Mouse (Mus musculus): ENCODE data around the gene Mrpl46. TPM values are rescaled to one million over a fixed set of nuclear protein-coding genes. Genes with fewer than 3 reads are reported as not detected.

The Mrpl46 gene
- polyA plus RNA-seq (2011; ENCODE audit: insufficient read depth, insufficient read length, low read depth, missing spikeins): 26.6 and 35.6 TPM in 2 replicates

GRCm38 (mm10) chr7:78782639-78783581 lies at the start of gene Mrpl46, which contains the start of gene Mrps11:
Gene Mrpl46 (minus strand): TSS chr7:78783531.
Gene Mrps11 (plus strand): TSS chr7:78783119.
- H3K9ac ChIP-seq (ENCODE audit: low read depth, poor library complexity, severe bottlenecking): peak within 1 kb of the TSS; percentile 82
- H3K27ac ChIP-seq (ENCODE audit: insufficient read depth, low read length): no peak within 1 kb of the TSS
- peaks cover 20% of the 10 kb centered on the region for H3K36me3 ChIP-seq (ENCODE audit: control insufficient read depth, insufficient read depth, low read length, poor library complexity, severe bottlenecking)
- no peaks in the 10 kb centered on the region for H3K4me1 ChIP-seq (ENCODE audit: control insufficient read depth, insufficient read depth, low read length)
- TF ChIP-seq CTCF (IDR thresholded peaks at IDR 0.05; ENCODE audit: low read depth, low read length) (no peak), POLR2A (IDR thresholded peaks at IDR 0.05; ENCODE audit: insufficient read depth, low read length) (no peak), EP300 (IDR thresholded peaks at IDR 0.05; ENCODE audit: insufficient read depth, low read depth, low read length) (no peak)
- peak within 1 kb of the TSS; percentile 97 for H3K4me3 ChIP-seq (ENCODE audit: low read depth, low read length)
- no peaks in the 10 kb centered on the region for H3K27me3 ChIP-seq (ENCODE audit: control insufficient read depth, insufficient read depth, low read length, poor library complexity, severe bottlenecking)
- no peaks in the 10 kb centered on the region for H3K9me3 ChIP-seq (replicated peaks; ENCODE audit: control insufficient read depth, insufficient read depth, low read length, poor library complexity, severe bottlenecking)

GRCm38 (mm10) chr7:78827749-78828362 lies 44.5 kb upstream of the Mrpl46 start:
- TF ChIP-seq CTCF (IDR thresholded peaks at IDR 0.05; ENCODE audit: low read depth, low read length) (no peak), POLR2A (IDR thresholded peaks at IDR 0.05; ENCODE audit: insufficient read depth, low read length) (no peak), EP300 (IDR thresholded peaks at IDR 0.05; ENCODE audit: insufficient read depth, low read depth, low read length) (no peak)
- H3K27ac ChIP-seq (ENCODE audit: insufficient read depth, low read length): no peak overlapping the region
- H3K27me3 ChIP-seq (ENCODE audit: control insufficient read depth, insufficient read depth, low read length, poor library complexity, severe bottlenecking): no peaks in the 10 kb centered on the region
- H3K4me3 ChIP-seq (ENCODE audit: low read depth, low read length): no peak overlapping the region
- no peak overlapping the region for H3K9ac ChIP-seq (ENCODE audit: low read depth, poor library complexity, severe bottlenecking)
- peaks cover 5% of the 10 kb centered on the region for H3K36me3 ChIP-seq (ENCODE audit: control insufficient read depth, insufficient read depth, low read length, poor library complexity, severe bottlenecking)
- H3K9me3 ChIP-seq (replicated peaks; ENCODE audit: control insufficient read depth, insufficient read depth, low read length, poor library complexity, severe bottlenecking): no peaks in the 10 kb centered on the region
- no peaks in the 10 kb centered on the region for H3K4me1 ChIP-seq (ENCODE audit: control insufficient read depth, insufficient read depth, low read length)

DNA sequence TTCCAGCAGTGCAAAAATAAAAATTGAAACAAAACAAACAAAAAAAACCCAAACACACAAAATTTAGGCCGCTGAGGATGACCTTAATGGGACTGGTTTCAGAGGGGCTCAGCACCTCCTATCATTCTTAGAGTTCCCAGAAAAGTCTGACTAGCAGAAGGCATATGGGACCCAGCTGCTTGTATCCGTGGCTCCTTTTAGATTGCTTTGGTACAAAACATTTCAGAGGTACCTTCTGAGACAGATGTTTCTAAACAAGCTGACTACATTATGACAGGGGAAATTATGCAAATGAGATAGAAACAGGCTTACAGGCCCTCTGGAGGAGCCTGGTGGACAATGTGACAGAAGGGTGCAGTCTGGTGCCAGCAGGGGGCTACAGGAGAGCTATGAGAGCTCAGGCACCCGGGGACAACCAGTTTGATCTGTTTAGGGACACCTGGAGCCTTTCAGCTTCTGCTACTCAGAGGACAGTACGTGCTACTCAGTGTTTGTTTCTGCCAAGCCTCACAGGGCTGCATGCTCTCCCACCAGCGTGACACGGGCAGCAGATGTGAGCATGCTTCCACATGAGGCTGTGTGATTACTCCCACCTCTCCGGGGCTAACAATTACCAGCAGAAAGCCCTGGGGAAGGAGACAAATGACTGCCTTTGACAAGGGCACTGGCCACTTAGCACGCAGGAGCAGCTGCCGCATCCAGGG lies 43.5 kb upstream of the Mrpl46 start:
- Histone ChIP-seq H3K36me3 (ENCODE audit: control insufficient read depth, insufficient read depth, low read length, poor library complexity, severe bottlenecking) (peaks cover 5% of the 10 kb centered on the region), H3K4me1 (ENCODE audit: control insufficient read depth, insufficient read depth, low read length) (no peaks in the 10 kb centered on the region), H3K9me3 (replicated peaks; ENCODE audit: control insufficient read depth, insufficient read depth, low read length, poor library complexity, severe bottlenecking) (no peaks in the 10 kb centered on the region), H3K9ac (ENCODE audit: low read depth, poor library complexity, severe bottlenecking) (no peak overlapping the region), H3K4me3 (ENCODE audit: low read depth, low read length) (no peak overlapping the region), H3K27ac (ENCODE audit: insufficient read depth, low read length) (no peak overlapping the region), H3K27me3 (ENCODE audit: control insufficient read depth, insufficient read depth, low read length, poor library complexity, severe bottlenecking) (no peaks in the 10 kb centered on the region)
- TF ChIP-seq POLR2A (IDR thresholded peaks at IDR 0.05; ENCODE audit: insufficient read depth, low read length) (no peak), EP300 (IDR thresholded peaks at IDR 0.05; ENCODE audit: insufficient read depth, low read depth, low read length) (no peak), CTCF (IDR thresholded peaks at IDR 0.05; ENCODE audit: low read depth, low read length) (no peak)

GRCm38 (mm10) chr7:78818336-78818735 lies 35.0 kb upstream of the Mrpl46 start:
- TF ChIP-seq EP300 (IDR thresholded peaks at IDR 0.05; ENCODE audit: insufficient read depth, low read depth, low read length) (no peak), POLR2A (IDR thresholded peaks at IDR 0.05; ENCODE audit: insufficient read depth, low read length) (no peak), CTCF (IDR thresholded peaks at IDR 0.05; ENCODE audit: low read depth, low read length) (no peak)
- Histone ChIP-seq H3K27ac (ENCODE audit: insufficient read depth, low read length) (no peak overlapping the region), H3K9me3 (replicated peaks; ENCODE audit: control insufficient read depth, insufficient read depth, low read length, poor library complexity, severe bottlenecking) (no peaks in the 10 kb centered on the region), H3K9ac (ENCODE audit: low read depth, poor library complexity, severe bottlenecking) (no peak overlapping the region), H3K27me3 (ENCODE audit: control insufficient read depth, insufficient read depth, low read length, poor library complexity, severe bottlenecking) (no peaks in the 10 kb centered on the region), H3K4me1 (ENCODE audit: control insufficient read depth, insufficient read depth, low read length) (no peaks in the 10 kb centered on the region), H3K36me3 (ENCODE audit: control insufficient read depth, insufficient read depth, low read length, poor library complexity, severe bottlenecking) (no peaks in the 10 kb centered on the region), H3K4me3 (ENCODE audit: low read depth, low read length) (no peak overlapping the region)

GRCm38 (mm10) chr7:78814766-78815165 lies 31.4 kb upstream of the Mrpl46 start:
- Histone ChIP-seq H3K4me3 (ENCODE audit: low read depth, low read length) (no peak overlapping the region), H3K27ac (ENCODE audit: insufficient read depth, low read length) (no peak overlapping the region), H3K27me3 (ENCODE audit: control insufficient read depth, insufficient read depth, low read length, poor library complexity, severe bottlenecking) (no peaks in the 10 kb centered on the region), H3K4me1 (ENCODE audit: control insufficient read depth, insufficient read depth, low read length) (no peaks in the 10 kb centered on the region), H3K36me3 (ENCODE audit: control insufficient read depth, insufficient read depth, low read length, poor library complexity, severe bottlenecking) (no peaks in the 10 kb centered on the region), H3K9ac (ENCODE audit: low read depth, poor library complexity, severe bottlenecking) (no peak overlapping the region), H3K9me3 (replicated peaks; ENCODE audit: control insufficient read depth, insufficient read depth, low read length, poor library complexity, severe bottlenecking) (no peaks in the 10 kb centered on the region)
- TF ChIP-seq EP300 (IDR thresholded peaks at IDR 0.05; ENCODE audit: insufficient read depth, low read depth, low read length) (no peak), CTCF (IDR thresholded peaks at IDR 0.05; ENCODE audit: low read depth, low read length) (no peak), POLR2A (IDR thresholded peaks at IDR 0.05; ENCODE audit: insufficient read depth, low read length) (no peak)
